Mouse (Mus musculus) adrenal gland, adult 2 months (tissue): ENCODE measurements around the gene Fbxl2. TPM values are rescaled to one million over a fixed set of nuclear protein-coding genes. Genes with fewer than 3 reads are reported as not detected.

Source experiments
- DNase-seq: peaks from one replicate; pipeline ENCODE4 v3.0.0; 2021
- polyA plus RNA-seq: library from polyadenylated mRNA; depleted of rRNA; stranded (reverse); fragments of >200 nt; gene quantifications from 2 replicates; pipeline ENCODE4 v1.2.3, GENCODE M21; 2012
- total RNA-seq, 2 experiments: library from RNA; stranded (reverse); gene quantifications; 2 replicates each; pipeline ENCODE4 v1.2.3; 2021

Gene Fbxl2
- total and polyA plus RNA-seq, 3 experiments = 1.9 to 4.3 (median 2.1) TPM

GRCm38 (mm10) chr9:113973857-113974256 lies 72.1 kb downstream of the Fbxl2 start:
- DNase-seq = no peak

GRCm38 (mm10) chr9:113971615-113972014 lies 74.4 kb downstream of the Fbxl2 start:
- no peak for DNase-seq

GRCm38 (mm10) chr9:113970041-113970440 lies 76.0 kb downstream of the Fbxl2 start:
- no peak for DNase-seq

GRCm38 (mm10) chr9:113969399-113969798 lies 76.6 kb downstream of the Fbxl2 start:
- no peak for DNase-seq

DNA sequence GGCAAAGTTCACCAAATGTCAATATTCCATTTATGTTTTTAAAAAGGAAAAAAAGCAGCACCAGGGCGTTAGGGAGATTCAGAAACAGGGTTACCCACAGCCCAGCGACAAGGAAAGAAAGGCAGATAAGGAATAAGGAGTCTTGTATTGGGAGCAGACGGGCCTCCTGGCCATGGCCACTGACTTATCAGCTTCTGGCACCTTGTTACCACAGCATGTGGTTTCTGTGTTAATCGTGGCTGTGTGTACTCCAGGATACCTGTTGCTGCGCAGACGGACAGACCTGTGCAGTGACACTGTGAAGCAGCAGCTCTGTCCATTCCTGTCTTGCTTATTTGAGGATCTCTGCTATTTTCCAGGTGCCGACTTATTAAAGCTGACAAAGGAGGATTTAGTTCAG lies 77.0 kb downstream of the Fbxl2 start:
- no peak for DNase-seq

DNA sequence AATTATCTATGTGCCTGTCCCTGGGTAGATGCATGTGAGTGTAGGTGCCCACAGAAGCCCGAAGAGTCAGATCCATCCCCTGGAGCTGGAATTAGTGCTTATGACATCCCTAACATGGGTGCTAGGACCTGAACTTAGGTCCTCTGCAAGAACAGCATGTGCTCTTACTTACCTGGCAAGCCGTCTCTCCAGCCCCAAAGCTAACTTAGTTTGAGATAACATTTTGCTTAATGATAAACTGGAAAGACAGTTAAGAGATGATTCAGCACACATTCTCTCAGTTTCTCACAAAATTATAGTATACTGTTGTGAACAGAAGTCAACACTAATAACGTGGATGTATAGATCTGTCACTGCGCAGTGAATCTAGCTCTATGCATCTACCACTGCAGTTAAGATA lies 79.2 kb downstream of the Fbxl2 start:
- no peak for DNase-seq

DNA sequence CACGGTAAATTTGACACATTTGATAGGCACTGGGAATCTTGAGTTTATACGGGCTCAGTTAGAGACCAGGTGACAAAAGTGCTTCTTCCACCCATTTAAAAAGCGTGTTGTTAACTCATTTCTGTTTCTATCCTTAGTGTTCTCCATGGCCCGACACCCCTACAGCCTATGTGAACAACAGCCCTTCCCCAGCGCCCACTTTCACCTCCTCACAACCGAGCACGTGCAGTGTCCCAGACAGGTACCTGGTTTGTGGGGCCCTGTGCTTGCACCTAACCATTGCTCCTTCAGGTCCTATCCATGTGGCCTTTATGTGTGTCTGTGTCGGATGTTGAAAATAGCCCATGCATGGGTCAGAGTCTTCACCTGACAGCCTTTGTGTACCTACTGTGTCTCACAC lies 81.6 kb downstream of the Fbxl2 start:
- no peak for DNase-seq

- DNase-seq = no peak
Observed at GRCm38 (mm10) chr9:113963718-113964117, 82.3 kb downstream of the Fbxl2 start.

- no peak for DNase-seq
Observed at GRCm38 (mm10) chr9:113957777-113958176, 88.2 kb downstream of the Fbxl2 start.

DNA sequence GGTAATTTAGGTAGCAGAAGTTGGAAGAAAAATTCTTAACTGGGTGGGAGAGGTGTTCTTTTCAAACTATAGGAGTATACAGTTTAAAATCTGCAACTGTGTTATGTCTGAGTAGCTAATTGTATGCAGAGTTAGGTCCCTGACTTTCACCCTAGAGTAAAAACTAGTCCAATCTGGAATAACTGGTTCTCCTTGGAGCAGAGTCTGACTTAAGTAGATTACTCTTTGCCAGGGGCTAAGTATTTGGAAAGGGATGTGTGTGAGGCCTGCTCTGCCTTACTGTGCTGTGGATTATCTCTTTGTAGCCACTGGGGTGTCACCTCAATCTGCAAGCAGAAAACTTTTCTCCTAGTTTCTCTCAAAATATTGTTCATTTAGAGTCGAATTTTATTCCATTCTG lies 98.8 kb downstream of the Fbxl2 start:
- DNase-seq = no peak

GRCm38 (mm10) chr9:113943372-113943771 lies 102.6 kb downstream of the Fbxl2 start:
- DNase-seq = no peak

DNA sequence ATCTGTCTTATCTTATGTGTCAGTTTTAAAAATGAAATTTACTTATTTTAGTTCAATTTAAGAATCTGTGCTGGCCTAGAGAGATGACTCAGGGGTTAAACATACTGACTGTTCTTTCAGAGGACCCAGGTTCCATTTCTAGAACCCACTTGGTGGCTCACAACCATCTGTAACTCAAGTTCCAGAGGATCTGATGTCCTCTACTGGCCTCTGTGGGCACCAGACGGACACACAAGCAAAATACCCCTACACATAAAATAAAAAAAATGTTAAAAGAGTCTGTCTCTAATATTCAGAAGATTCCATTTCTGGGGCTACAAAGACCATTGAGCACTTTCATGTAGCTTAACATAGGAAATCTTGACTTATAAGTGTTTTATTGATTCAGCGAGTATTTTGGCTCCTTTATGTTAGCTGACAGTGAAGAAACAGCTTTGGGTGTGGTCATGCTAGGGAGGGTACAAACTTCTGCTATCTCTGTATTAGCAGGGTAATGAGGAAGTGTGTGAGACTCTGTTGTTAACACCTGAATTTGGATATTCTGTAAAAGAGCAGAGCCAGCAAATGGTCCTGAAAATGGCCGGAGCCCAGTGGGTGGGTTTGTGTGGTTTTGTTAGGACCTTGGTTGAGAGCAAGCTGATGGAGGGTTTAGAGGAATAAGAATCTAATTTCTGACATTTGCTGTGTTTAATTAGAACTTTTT lies 104.7 kb downstream of the Fbxl2 start:
- DNase-seq = no peak

DNA sequence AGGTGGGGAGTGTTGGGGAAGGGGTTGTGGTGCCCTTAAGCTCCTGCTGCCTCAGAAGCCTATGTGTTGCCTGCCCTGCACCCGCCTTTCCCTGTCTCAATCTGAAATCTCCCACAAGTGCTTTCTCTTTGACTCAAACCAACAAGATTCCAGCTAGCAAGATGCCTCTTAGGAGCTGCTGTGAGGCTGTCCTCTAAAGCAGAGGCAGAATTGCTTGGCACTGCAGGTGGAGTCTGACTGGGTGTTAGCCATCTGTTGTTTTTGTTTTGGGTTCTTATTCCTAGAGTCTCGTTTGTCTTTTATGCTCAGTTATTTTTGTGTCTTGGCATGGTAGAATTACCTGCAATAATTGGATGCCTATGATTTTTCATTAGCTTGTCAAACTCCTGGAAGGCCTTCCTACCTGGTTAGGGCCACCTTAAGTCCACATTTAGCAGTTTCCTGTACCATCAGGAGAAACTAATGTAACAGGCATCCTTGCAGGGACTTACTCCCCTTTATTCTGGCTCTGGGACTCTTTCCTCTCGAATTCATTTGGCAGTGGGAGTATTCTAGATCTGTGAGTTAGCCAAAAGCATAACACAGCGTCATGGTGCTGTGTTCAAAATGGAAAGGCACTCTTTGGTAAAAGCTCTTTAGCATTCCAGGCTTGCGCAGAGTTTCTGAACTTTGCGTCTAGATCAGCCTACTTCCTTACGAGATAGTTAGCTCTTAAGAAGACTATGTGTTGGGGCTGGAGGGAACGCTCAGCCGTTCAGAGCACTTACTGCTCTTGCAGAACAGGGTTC lies 106.7 kb downstream of the Fbxl2 start:
- no peak for DNase-seq

- no peak for DNase-seq
Observed at GRCm38 (mm10) chr9:113935638-113936037, 110.4 kb downstream of the Fbxl2 start.

- DNase-seq = peak; percentile 43
Observed at GRCm38 (mm10) chr9:113932501-113932900, 113.5 kb downstream of the Fbxl2 start.

- DNase-seq = no peak
Observed at GRCm38 (mm10) chr9:113932100-113932470, 113.9 kb downstream of the Fbxl2 start.

DNA sequence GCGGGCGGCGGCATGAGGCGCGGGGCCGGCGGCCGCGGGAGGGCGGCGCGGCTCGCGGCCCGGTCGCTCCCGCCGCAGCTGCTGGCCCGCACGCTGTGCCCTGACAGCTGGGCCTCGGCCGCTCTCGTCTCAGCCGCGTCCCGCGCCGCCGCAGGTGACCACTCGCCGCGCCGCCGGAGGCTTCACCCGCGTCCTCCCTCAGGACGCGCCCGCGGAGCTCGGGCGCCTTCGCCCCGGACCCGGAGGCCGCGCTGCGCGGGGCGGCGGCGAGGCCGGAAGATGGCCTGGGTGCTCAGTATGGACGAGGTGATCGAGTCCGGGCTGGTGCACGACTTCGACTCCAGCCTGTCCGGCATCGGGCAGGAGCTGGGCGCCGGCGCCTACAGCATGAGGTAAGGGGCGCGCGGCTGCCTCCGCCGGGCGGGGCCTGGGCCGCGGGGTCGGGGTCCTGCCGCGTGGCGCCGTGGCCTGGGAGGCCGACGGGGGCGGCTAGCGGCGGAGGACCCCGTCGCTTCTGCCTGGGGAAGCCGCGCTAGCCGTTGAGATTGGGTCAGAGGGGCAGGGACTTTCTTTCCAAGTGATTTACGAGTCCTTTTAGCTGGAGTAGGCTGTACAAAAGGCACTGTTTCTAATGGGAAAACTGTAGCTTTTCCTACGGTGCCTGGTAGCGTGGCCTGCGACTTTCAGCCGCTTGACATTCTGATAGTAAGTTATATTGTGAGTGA lies 114.5 kb downstream of the Fbxl2 start:
- peak; percentile 53 for DNase-seq

DNA sequence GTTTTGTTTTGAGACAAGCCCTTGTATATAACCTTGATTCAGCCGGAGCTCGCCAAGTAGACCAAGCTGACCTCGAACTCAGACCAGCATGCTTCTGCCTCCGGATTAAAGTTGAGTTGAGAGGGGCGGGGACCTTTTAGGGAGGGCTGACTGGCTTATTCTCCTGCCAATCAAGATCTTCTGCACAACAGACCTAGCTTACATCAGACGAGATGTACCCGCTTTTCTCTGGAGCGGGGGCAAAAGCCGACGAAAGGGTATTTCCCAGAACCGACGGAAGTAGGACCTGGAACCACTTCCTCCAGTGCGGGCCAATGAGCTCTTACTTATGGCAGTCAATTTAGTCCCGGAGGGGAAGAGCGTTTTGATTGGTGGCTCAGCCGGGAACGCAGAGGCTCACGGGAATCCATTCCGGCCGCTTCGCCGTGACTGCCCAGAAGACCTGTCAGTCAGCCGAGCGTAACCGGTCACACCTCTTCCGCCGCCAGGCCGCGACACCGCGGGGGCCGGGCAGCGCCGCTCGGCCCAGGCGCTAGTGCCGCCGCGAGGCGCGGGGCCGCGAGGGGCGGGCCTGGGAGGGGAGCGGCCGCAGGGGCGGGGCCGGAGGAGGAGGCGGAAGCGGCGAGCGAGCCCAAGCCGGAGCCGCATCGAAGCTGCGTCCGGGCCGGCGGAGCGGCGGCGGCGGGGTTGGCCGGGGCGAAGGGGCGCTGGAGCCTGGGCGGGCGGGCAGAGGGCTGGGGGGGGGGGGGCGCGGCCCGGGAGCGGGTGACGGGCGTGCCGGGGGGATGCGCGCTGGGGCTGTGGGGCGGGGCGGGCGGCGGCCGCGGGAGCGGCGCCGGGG lies 115.2 kb downstream of the Fbxl2 start, which contains the start of gene Ubp1:
Ubp1 (plus strand) TSS at position 401 of the 841 bp plus-strand sequence.
- peak; percentile 97 for DNase-seq

GRCm38 (mm10) chr9:113929676-113930075 lies 116.3 kb downstream of the Fbxl2 start:
- DNase-seq = peak; percentile 30

- DNase-seq = no peak
Observed at GRCm38 (mm10) chr9:113928591-113928990, 117.4 kb downstream of the Fbxl2 start.

DNA sequence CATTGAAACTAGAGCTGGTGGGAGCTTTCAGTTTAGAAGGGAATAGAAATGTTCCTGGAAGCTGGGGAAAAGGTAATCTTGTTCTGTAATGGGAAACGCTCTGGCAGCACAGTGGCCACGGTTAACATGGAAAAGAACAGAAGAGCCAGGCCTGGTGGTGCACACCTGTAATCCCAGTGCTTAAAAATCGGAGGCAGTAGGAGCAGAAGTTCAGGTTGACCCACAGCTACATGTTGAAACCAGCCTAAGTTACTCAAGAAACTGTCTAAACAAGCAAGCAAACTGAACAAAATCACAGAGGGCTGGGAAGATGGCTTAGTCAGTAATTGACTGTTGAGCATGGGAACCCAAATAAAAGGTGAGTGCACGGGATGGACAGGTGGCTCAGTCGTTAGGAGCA lies 121.1 kb downstream of the Fbxl2 start:
- no peak for DNase-seq

DNA sequence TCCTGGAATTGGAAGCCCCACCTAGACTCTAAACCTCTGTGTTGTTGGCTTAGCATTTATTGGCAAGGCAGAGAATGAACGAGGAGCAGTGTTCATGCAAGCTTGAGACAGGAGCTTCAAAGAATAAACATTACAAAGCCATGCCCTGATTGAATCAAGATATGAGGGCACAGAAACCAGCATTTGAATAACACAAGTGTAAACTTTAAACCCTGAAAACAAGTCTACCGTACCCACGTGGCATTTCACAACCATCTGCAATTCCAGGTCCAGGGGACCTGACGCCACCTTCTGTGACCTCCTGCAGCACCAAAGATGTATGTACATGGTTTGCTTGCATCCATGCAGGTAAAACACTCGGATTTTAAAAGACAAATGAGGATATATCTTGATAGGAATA lies 123.3 kb downstream of the Fbxl2 start:
- DNase-seq = no peak
